Mouse (Mus musculus): ENCODE data around the gene Gm10197. TPM values are rescaled to one million over a fixed set of nuclear protein-coding genes. Genes with fewer than 3 reads are reported as not detected.

The Gm10197 gene
- polyA plus RNA-seq, 1 experiment from 2014 or later: 2.5 TPM

Other genes starting within 250 kb of the Gm10197 start
- 41.5 and 42.7 TPM in 2 replicates for gene Add3, start 231.3 kb downstream of the Gm10197 start, polyA plus RNA-seq (2015; fragmentation: Nextera tagmentation; extraction: Ambion mirVana)
- 40.5 and 45.0 TPM in 2 replicates for gene Mxi1, start 61.2 kb downstream of the Gm10197 start, polyA plus RNA-seq (2015; fragmentation: Nextera tagmentation; extraction: Ambion mirVana)
- 56.4 and 66.0 TPM in 2 replicates for gene Smndc1, start 18.8 kb upstream of the Gm10197 start, polyA plus RNA-seq (2015; fragmentation: Nextera tagmentation; extraction: Ambion mirVana)
- 33.2 and 34.4 TPM in 2 replicates for gene Dusp5, start 157.3 kb upstream of the Gm10197 start, polyA plus RNA-seq (2015; fragmentation: Nextera tagmentation; extraction: Ambion mirVana)
- gene Nutf2-ps1, start 217.3 kb upstream of the Gm10197 start, polyA plus RNA-seq (2015; fragmentation: Nextera tagmentation; extraction: Ambion mirVana): 267 and 304 TPM in 2 replicates
- gene Smc3, start 228.6 kb upstream of the Gm10197 start, polyA plus RNA-seq (2015; fragmentation: Nextera tagmentation; extraction: Ambion mirVana): 67.0 and 72.5 TPM in 2 replicates